Mouse (Mus musculus) spleen, adult 2 months (tissue): Measurements from ENCODE around the gene Fosl1.

ENCODE experiments used
- CTCF ChIP-seq: fragments of 200-500 bp; IDR thresholded peaks from 2 replicates; pipeline ENCODE4 v1.5.1; 2011; ENCODE audit warnings: mild to moderate bottlenecking, inconsistent platforms; ENCODE audit not compliant: insufficient read depth, insufficient read length, insufficient replicate concordance; ENCODE audit errors: extremely low read depth
- POLR2A ChIP-seq: fragments of 200-500 bp; IDR thresholded peaks from 2 replicates; pipeline ENCODE4 v1.6.1; 2011; ENCODE audit warnings: low read depth, low read length, inconsistent platforms

- TF ChIP-seq CTCF (no peak), POLR2A (no peak)
Observed at GRCm38 (mm10) chr19:5477668-5478300, 30.4 kb downstream of the Fosl1 start.
